Mouse (Mus musculus): ENCODE data around the gene Olfr642. TPM values are rescaled to one million over a fixed set of nuclear protein-coding genes. Genes with fewer than 3 reads are reported as not detected.

Gene Olfr642
- polyA plus RNA-seq, 1 experiment from 2014 or later: not detected

GRCm38 (mm10) chr7:104021651-104022050, 30.8 kb downstream of the Olfr642 start:
- 90% methylated on average over 6 of the region's 6 CpGs for WGBS
- H3K4me2 ChIP-seq: no peak overlapping the region
- no peak for ATAC-seq (ENCODE audit: low FRiP score)

GRCm38 (mm10) chr7:104018953-104019352, 33.5 kb downstream of the Olfr642 start:
- WGBS: 95% methylated on average over 1 of the region's 1 CpGs
- Histone ChIP-seq H3K9ac (ENCODE audit: low read length) (no peak overlapping the region), H3K4me2 (no peak overlapping the region), H3K27ac (ENCODE audit: low read depth, low read length) (no peak overlapping the region), H3K36me3 (ENCODE audit: control insufficient read depth, insufficient read depth, low read length) (no peaks in the 10 kb centered on the region), H3K27me3 (ENCODE audit: control insufficient read depth, insufficient read depth, low read length) (no peaks in the 10 kb centered on the region), H3K4me3 (ENCODE audit: low read depth, low read length) (no peak overlapping the region), H3K9me3 (ENCODE audit: control insufficient read depth, low read length) (no peaks in the 10 kb centered on the region), H3K4me1 (ENCODE audit: control insufficient read depth, insufficient read depth, low read length) (no peaks in the 10 kb centered on the region)
- DNase-seq (ENCODE audit: low spot score, missing footprints): peak; percentile 26
- no peak for ATAC-seq (ENCODE audit: low FRiP score)

More at GRCm38 (mm10) chr7:104021651-104022050, 30.8 kb downstream of the Olfr642 start:
- DNase-seq (ENCODE audit: low spot score, missing footprints): peak; percentile 6
- Histone ChIP-seq H3K9ac (ENCODE audit: low read length) (no peak overlapping the region), H3K27me3 (ENCODE audit: control insufficient read depth, insufficient read depth, low read length) (no peaks in the 10 kb centered on the region), H3K9me3 (ENCODE audit: control insufficient read depth, low read length) (no peaks in the 10 kb centered on the region), H3K4me1 (ENCODE audit: control insufficient read depth, insufficient read depth, low read length) (no peaks in the 10 kb centered on the region), H3K36me3 (ENCODE audit: control insufficient read depth, insufficient read depth, low read length) (no peaks in the 10 kb centered on the region), H3K4me3 (ENCODE audit: low read depth, low read length) (no peak overlapping the region), H3K27ac (ENCODE audit: low read depth, low read length) (no peak overlapping the region)

- DNase-seq (ENCODE audit: low spot score, missing footprints) (no peak), ATAC-seq (ENCODE audit: low FRiP score) (no peak)
- no peaks in the 10 kb centered on the region for H3K4me1 ChIP-seq (ENCODE audit: control insufficient read depth, insufficient read depth, low read length)
- no peak within 1 kb of the TSS for H3K27ac ChIP-seq (ENCODE audit: low read depth, low read length)
- no peaks in the 10 kb centered on the region for H3K27me3 ChIP-seq (ENCODE audit: control insufficient read depth, insufficient read depth, low read length)
- H3K9ac ChIP-seq (ENCODE audit: low read length): no peak within 1 kb of the TSS
- H3K4me3 ChIP-seq (ENCODE audit: low read depth, low read length): no peak within 1 kb of the TSS
- H3K9me3 ChIP-seq (ENCODE audit: control insufficient read depth, low read length): no peaks in the 10 kb centered on the region
- no peak within 1 kb of the TSS for H3K4me2 ChIP-seq
- H3K36me3 ChIP-seq (ENCODE audit: control insufficient read depth, insufficient read depth, low read length): no peaks in the 10 kb centered on the region
Observed at GRCm38 (mm10) chr7:104017203-104017602, 35.3 kb downstream of the Olfr642 start, which contains the start of gene Olfr639. Gene Olfr639, minus strand, starts transcription at chr7:104017303.

GRCm38 (mm10) chr7:103999124-103999523, 53.3 kb downstream of the Olfr642 start:
- H3K4me3 ChIP-seq (ENCODE audit: low read depth, low read length): no peak overlapping the region
- no peaks in the 10 kb centered on the region for H3K36me3 ChIP-seq (ENCODE audit: control insufficient read depth, insufficient read depth, low read length)
- ATAC-seq (ENCODE audit: low FRiP score) (no peak), DNase-seq (ENCODE audit: low spot score, missing footprints) (no peak)
- no peak overlapping the region for H3K9ac ChIP-seq (ENCODE audit: low read length)
- H3K9me3 ChIP-seq (ENCODE audit: control insufficient read depth, low read length): no peaks in the 10 kb centered on the region
- H3K27ac ChIP-seq (ENCODE audit: low read depth, low read length): no peak overlapping the region
- no peaks in the 10 kb centered on the region for H3K27me3 ChIP-seq (ENCODE audit: control insufficient read depth, insufficient read depth, low read length)
- no peaks in the 10 kb centered on the region for H3K4me1 ChIP-seq (ENCODE audit: control insufficient read depth, insufficient read depth, low read length)
- no peak overlapping the region for H3K4me2 ChIP-seq

GRCm38 (mm10) chr7:103998446-103998845, 54.0 kb downstream of the Olfr642 start, which contains the start of gene Olfr638:
Gene Olfr638, plus strand, starts transcription at chr7:103998746.
- no peak within 1 kb of the TSS for H3K27ac ChIP-seq (ENCODE audit: low read depth, low read length)
- H3K4me3 ChIP-seq (ENCODE audit: low read depth, low read length): no peak within 1 kb of the TSS
- ATAC-seq (ENCODE audit: low FRiP score): no peak
- no peaks in the 10 kb centered on the region for H3K36me3 ChIP-seq (ENCODE audit: control insufficient read depth, insufficient read depth, low read length)
- H3K27me3 ChIP-seq (ENCODE audit: control insufficient read depth, insufficient read depth, low read length): no peaks in the 10 kb centered on the region
- no peaks in the 10 kb centered on the region for H3K9me3 ChIP-seq (ENCODE audit: control insufficient read depth, low read length)
- DNase-seq (ENCODE audit: low spot score, missing footprints): no peak
- H3K4me2 ChIP-seq: no peak within 1 kb of the TSS
- no peak within 1 kb of the TSS for H3K9ac ChIP-seq (ENCODE audit: low read length)
- H3K4me1 ChIP-seq (ENCODE audit: control insufficient read depth, insufficient read depth, low read length): no peaks in the 10 kb centered on the region

Other genes with a start within 250 kb of the Olfr642 start
- gene Hbb-bt, start 238.7 kb downstream of the Olfr642 start, polyA plus RNA-seq (2014; fragmentation: Nextera tagmentation; extraction: Ambion mirVana): 767 and 794 TPM in 2 replicates
- 259 and 279 TPM in 2 replicates for gene Hbb-bs, start 224.6 kb downstream of the Olfr642 start, polyA plus RNA-seq (2014; fragmentation: Nextera tagmentation; extraction: Ambion mirVana)
- gene Hbb-bh2, start 212.1 kb downstream of the Olfr642 start, polyA plus RNA-seq (2014; fragmentation: Nextera tagmentation; extraction: Ambion mirVana): not detected in 2 replicates
- gene Hbb-bh1, start 209.5 kb downstream of the Olfr642 start, polyA plus RNA-seq (2014; fragmentation: Nextera tagmentation; extraction: Ambion mirVana): 2,751 and 2,795 TPM in 2 replicates
- gene Hbb-y, start 199.4 kb downstream of the Olfr642 start, polyA plus RNA-seq (2014; fragmentation: Nextera tagmentation; extraction: Ambion mirVana): 11,345 and 11,485 TPM in 2 replicates
- gene Olfr66, start 166.4 kb downstream of the Olfr642 start, polyA plus RNA-seq (2014; fragmentation: Nextera tagmentation; extraction: Ambion mirVana): not detected in 2 replicates
- gene Olfr64, start 158.2 kb downstream of the Olfr642 start, polyA plus RNA-seq (2014; fragmentation: Nextera tagmentation; extraction: Ambion mirVana): not detected in 2 replicates
- not detected in 2 replicates for gene Olfr65, start 149.2 kb downstream of the Olfr642 start, polyA plus RNA-seq (2014; fragmentation: Nextera tagmentation; extraction: Ambion mirVana)
- not detected in 2 replicates for gene Olfr631, start 123.8 kb downstream of the Olfr642 start, polyA plus RNA-seq (2014; fragmentation: Nextera tagmentation; extraction: Ambion mirVana)
- not detected in 2 replicates for gene Olfr632, start 118.3 kb downstream of the Olfr642 start, polyA plus RNA-seq (2014; fragmentation: Nextera tagmentation; extraction: Ambion mirVana)
- gene Olfr633, start 108.2 kb downstream of the Olfr642 start, polyA plus RNA-seq (2014; fragmentation: Nextera tagmentation; extraction: Ambion mirVana): not detected in 2 replicates
- gene Olfr635, start 81.5 kb downstream of the Olfr642 start, polyA plus RNA-seq (2014; fragmentation: Nextera tagmentation; extraction: Ambion mirVana): 0.01 and 0.03 TPM in 2 replicates
- gene Olfr638, start 53.9 kb downstream of the Olfr642 start, polyA plus RNA-seq (2014; fragmentation: Nextera tagmentation; extraction: Ambion mirVana): not detected in 2 replicates
- gene Olfr639, start 35.4 kb downstream of the Olfr642 start, polyA plus RNA-seq (2014; fragmentation: Nextera tagmentation; extraction: Ambion mirVana): not detected in 2 replicates
- not detected in 2 replicates for gene Olfr640, start 27.1 kb downstream of the Olfr642 start, polyA plus RNA-seq (2014; fragmentation: Nextera tagmentation; extraction: Ambion mirVana)
- gene Olfr641, start 17.2 kb downstream of the Olfr642 start, polyA plus RNA-seq (2014; fragmentation: Nextera tagmentation; extraction: Ambion mirVana): not detected in 2 replicates
- gene 4930516K23Rik, start 8.8 kb upstream of the Olfr642 start, polyA plus RNA-seq (2014; fragmentation: Nextera tagmentation; extraction: Ambion mirVana): not detected in 2 replicates
- gene Olfr644, start 19.2 kb upstream of the Olfr642 start, polyA plus RNA-seq (2014; fragmentation: Nextera tagmentation; extraction: Ambion mirVana): not detected in 2 replicates
- gene Olfr645, start 32.8 kb upstream of the Olfr642 start, polyA plus RNA-seq (2014; fragmentation: Nextera tagmentation; extraction: Ambion mirVana): not detected in 2 replicates
- not detected in 2 replicates for gene Olfr646, start 52.2 kb upstream of the Olfr642 start, polyA plus RNA-seq (2014; fragmentation: Nextera tagmentation; extraction: Ambion mirVana)
- gene Ubqln5, start 77.2 kb upstream of the Olfr642 start, polyA plus RNA-seq (2014; fragmentation: Nextera tagmentation; extraction: Ambion mirVana): not detected in 2 replicates
- not detected in 2 replicates for gene Olfr643, start 84.7 kb upstream of the Olfr642 start, polyA plus RNA-seq (2014; fragmentation: Nextera tagmentation; extraction: Ambion mirVana)
- gene Ubqln3, start 90.6 kb upstream of the Olfr642 start, polyA plus RNA-seq (2014; fragmentation: Nextera tagmentation; extraction: Ambion mirVana): not detected in 2 replicates
- not detected in 2 replicates for gene Ubqlnl, start 97.9 kb upstream of the Olfr642 start, polyA plus RNA-seq (2014; fragmentation: Nextera tagmentation; extraction: Ambion mirVana)
- gene Olfm5, start 112.2 kb upstream of the Olfr642 start, polyA plus RNA-seq (2014; fragmentation: Nextera tagmentation; extraction: Ambion mirVana): not detected in 2 replicates
- gene Olfr648, start 130.7 kb upstream of the Olfr642 start, polyA plus RNA-seq (2014; fragmentation: Nextera tagmentation; extraction: Ambion mirVana): 0.19 and 0.26 TPM in 2 replicates
- gene Olfr649, start 143.3 kb upstream of the Olfr642 start, polyA plus RNA-seq (2014; fragmentation: Nextera tagmentation; extraction: Ambion mirVana): not detected in 2 replicates
- gene Trim6, start 166.1 kb upstream of the Olfr642 start, polyA plus RNA-seq (2014; fragmentation: Nextera tagmentation; extraction: Ambion mirVana): 2.5 and 2.8 TPM in 2 replicates
- 0.63 and 0.68 TPM in 2 replicates for gene Trim34a, start 191.8 kb upstream of the Olfr642 start, polyA plus RNA-seq (2014; fragmentation: Nextera tagmentation; extraction: Ambion mirVana)
- 0.40 TPM in 1 of 2 replicates, not detected in the other for gene Trim5, start 235.4 kb upstream of the Olfr642 start, polyA plus RNA-seq (2014; fragmentation: Nextera tagmentation; extraction: Ambion mirVana)

Data from midbrain, embryonic 11.5 days (tissue).